Mouse (Mus musculus) ES-Bruce4 (cell line): ENCODE measurements around the gene Vax1. TPM values are rescaled to one million over a fixed set of nuclear protein-coding genes. Genes with fewer than 3 reads are reported as not detected.

ENCODE experiments used
- H3K27ac ChIP-seq: 2 replicates; pipeline ENCODE4 v1.5.1; 2012; ENCODE audit warnings: low read length, inconsistent platforms; ENCODE audit not compliant: insufficient read depth
- H3K27me3 ChIP-seq: 2 replicates; pipeline ENCODE4 v1.6.1; 2012; ENCODE audit warnings: mild to moderate bottlenecking, low read length, inconsistent platforms; ENCODE audit not compliant: control insufficient read depth, poor library complexity, insufficient read depth, severe bottlenecking
- H3K36me3 ChIP-seq: 2 replicates; pipeline ENCODE4 v1.6.1; 2012; ENCODE audit warnings: inconsistent platforms, mild to moderate bottlenecking, low read length, moderate library complexity; ENCODE audit not compliant: control insufficient read depth, poor library complexity, insufficient read depth, severe bottlenecking
- H3K4me1 ChIP-seq: one replicate; pipeline ENCODE4 v1.8.1; 2011; ENCODE audit warnings: low read length; ENCODE audit not compliant: control insufficient read depth, insufficient read depth
- H3K4me3 ChIP-seq: 2 replicates; pipeline ENCODE4 v1.5.1; 2011; ENCODE audit warnings: low read depth, mild to moderate bottlenecking, low read length
- H3K9ac ChIP-seq: 2 replicates; pipeline ENCODE4 v1.6.1; 2012; ENCODE audit warnings: low read depth, mild to moderate bottlenecking, inconsistent platforms; ENCODE audit not compliant: poor library complexity, severe bottlenecking
- H3K9me3 ChIP-seq: replicated peaks from 2 replicates; pipeline ENCODE4 v1.6.1; 2012; ENCODE audit warnings: mild to moderate bottlenecking, low read length, inconsistent platforms; ENCODE audit not compliant: control insufficient read depth, poor library complexity, insufficient read depth, severe bottlenecking
- CTCF ChIP-seq: IDR thresholded peaks from one replicate; pipeline ENCODE4 v1.8.1; 2011; ENCODE audit warnings: low read depth, low read length
- EP300 ChIP-seq: IDR thresholded peaks from 2 replicates; pipeline ENCODE4 v1.6.1; 2011; ENCODE audit warnings: low read depth, low read length; ENCODE audit not compliant: insufficient read depth
- POLR2A ChIP-seq: IDR thresholded peaks from one replicate; pipeline ENCODE4 v1.8.1; 2011; ENCODE audit warnings: low read length; ENCODE audit not compliant: insufficient read depth
- polyA plus RNA-seq: library from polyadenylated mRNA; stranded (reverse); fragments of >200 nt; gene quantifications from 2 replicates; pipeline ENCODE4 v1.2.4, GENCODE M21; 2011; ENCODE audit warnings: low read depth; ENCODE audit not compliant: missing spikeins, insufficient read depth, insufficient read length

Vax1 gene
- polyA plus RNA-seq, 1 experiment = not detected

DNA sequence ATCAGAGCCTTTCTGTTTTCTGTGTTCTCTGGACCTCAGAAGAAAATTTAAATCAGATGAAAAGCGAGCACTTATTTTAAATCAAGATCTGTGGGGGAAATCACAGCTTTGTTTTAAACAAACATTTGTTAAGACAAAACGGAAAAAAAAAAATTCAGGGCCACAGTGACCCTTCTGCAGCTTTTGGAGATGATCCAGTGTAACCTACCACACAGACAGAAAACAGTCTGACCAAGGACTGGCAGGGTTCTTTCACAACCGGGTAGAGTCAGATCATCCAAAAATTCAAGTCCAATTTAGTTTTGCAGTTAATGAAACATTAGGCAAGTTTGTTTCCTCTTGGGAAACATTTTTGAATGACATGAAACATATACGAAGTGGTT lies 21.3 kb upstream of the Vax1 start:
- H3K9ac ChIP-seq = no peak overlapping the region
- no peak overlapping the region for H3K27ac ChIP-seq
- no peaks in the 10 kb centered on the region for H3K4me1 ChIP-seq
- H3K27me3 ChIP-seq = peaks cover 3% of the 10 kb centered on the region; the same call in 1 of the 2 replicates
- no peaks in the 10 kb centered on the region for H3K9me3 ChIP-seq
- no peaks in the 10 kb centered on the region for H3K36me3 ChIP-seq
- no peak for TF ChIP-seq EP300
- TF ChIP-seq CTCF = no peak
- no peak for TF ChIP-seq POLR2A
- no peak overlapping the region for H3K4me3 ChIP-seq

DNA sequence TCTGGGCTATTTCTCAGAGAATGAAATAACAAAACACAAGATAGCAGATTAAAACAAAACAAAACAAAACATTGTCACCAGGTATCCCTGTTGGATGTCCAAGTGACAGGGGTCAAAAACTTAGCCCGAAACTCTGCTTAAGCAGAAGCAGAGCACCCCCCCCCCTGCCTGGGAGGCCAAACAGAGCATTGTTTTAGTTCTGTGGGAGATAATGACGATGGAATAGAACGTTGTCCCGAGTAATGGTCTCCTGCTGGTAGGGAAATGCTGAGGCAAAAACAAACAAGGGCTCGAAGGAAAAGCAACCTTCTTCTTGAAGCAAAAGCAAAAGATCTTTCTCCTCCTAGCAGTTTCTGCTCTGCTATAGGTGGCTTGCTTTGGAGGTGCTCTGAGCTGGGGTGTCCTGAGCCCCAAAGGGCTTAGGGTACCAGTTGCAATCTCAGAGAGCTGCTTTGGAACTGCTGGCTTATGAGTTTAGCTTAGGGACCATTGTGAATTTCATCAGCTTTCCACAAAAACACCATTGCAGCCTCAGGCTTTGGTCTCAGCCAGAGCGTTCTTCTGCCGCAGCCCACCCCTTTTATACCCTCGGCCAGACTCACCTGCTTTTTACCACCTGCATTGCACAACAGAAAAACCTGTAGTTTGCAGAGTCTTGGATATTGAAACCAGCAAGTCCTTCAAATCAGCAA lies 20.7 kb upstream of the Vax1 start:
- H3K4me1 ChIP-seq = no peaks in the 10 kb centered on the region
- peaks cover 3% of the 10 kb centered on the region; the same call in 1 of the 2 replicates for H3K27me3 ChIP-seq
- H3K27ac ChIP-seq = no peak overlapping the region
- no peak overlapping the region for H3K9ac ChIP-seq
- H3K4me3 ChIP-seq = no peak overlapping the region
- H3K9me3 ChIP-seq = no peaks in the 10 kb centered on the region
- TF ChIP-seq CTCF (no peak), POLR2A (no peak), EP300 (no peak)
- no peaks in the 10 kb centered on the region for H3K36me3 ChIP-seq

DNA sequence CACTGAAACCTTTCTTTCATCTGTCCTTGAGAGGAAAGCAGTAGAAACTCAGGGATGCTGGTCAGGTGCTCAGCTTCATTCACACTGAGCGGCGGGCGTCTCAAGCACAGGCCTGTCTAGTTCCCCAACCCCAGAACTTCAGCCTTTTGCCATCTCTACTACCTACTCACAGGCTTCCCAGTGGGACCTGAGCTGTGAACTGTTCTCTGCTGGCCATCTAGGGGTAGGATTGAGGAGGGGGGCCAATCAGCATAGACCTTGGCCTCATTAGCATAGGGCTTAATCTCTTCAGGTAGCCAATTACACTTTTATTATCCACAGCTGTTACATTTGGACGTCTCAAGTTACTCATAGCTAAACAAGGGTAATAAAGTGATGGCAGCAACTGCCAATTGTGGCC lies 19.1 kb upstream of the Vax1 start:
- Histone ChIP-seq H3K27ac (no peak overlapping the region), H3K9ac (no peak overlapping the region), H3K27me3 (peaks cover 3% of the 10 kb centered on the region; the same call in 1 of the 2 replicates), H3K4me3 (no peak overlapping the region), H3K9me3 (no peaks in the 10 kb centered on the region), H3K4me1 (no peaks in the 10 kb centered on the region), H3K36me3 (no peaks in the 10 kb centered on the region)
- TF ChIP-seq EP300 (no peak), CTCF (no peak), POLR2A (no peak)

DNA sequence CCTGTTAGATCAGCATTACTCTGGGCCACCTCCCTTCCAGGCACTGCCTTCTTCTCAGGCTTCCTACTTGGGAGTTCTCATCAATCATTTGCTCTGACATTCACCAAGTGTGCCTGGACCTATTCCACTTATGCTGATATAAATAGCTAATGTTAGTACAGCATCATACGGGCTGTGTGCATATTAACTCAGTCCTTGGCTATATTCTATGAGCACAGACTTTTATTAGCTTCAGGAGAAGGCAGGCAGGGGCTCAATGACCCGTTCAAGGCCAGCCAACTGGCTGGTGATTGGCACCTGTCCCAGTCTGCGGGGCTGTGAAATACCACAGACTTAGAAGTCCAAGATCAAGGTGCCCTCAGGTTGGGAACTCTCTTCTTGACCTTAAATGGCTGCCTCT lies 14.1 kb upstream of the Vax1 start:
- H3K4me1 ChIP-seq = no peaks in the 10 kb centered on the region
- H3K4me3 ChIP-seq = no peak overlapping the region
- no peak overlapping the region for H3K9ac ChIP-seq
- no peaks in the 10 kb centered on the region for H3K36me3 ChIP-seq
- H3K9me3 ChIP-seq = no peaks in the 10 kb centered on the region
- H3K27me3 ChIP-seq = no peaks in the 10 kb centered on the region
- TF ChIP-seq POLR2A (no peak), CTCF (no peak), EP300 (no peak)
- H3K27ac ChIP-seq = no peak overlapping the region

DNA sequence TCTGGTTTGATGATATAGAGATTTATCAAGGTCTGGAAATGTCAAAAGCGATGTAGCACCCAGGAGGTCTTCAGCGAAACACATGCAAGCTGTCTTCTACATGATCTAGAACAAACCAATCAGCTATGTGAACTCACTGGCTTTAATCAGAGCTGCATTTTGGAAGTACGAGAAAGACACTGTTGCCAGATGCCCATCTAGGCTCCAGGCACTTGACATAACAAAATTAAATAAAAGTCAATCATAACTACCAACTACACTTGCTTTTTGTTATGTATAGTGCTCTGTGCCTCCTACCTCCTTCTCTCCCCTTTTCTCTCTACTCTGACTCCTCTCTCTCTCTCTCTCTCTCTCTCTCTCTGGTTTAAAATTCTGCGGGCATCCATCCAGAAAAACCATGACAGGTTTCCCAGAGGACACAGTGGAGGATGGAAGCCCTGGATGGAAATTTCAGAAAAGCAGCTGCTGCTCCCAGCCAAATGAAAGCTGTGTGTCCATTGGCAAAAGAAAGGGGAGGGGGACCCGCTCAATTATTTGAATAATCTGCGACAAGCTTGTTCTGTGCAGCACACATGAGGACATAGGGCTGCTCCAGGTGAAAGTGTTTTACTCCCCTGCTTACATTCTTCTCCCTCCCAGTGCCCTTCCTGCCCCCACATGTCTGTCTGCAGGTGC lies 3.6 kb upstream of the Vax1 start:
- Histone ChIP-seq H3K4me3 (no peak overlapping the region), H3K27me3 (peaks cover 48% of the 10 kb centered on the region), H3K27ac (no peak overlapping the region), H3K9ac (no peak overlapping the region), H3K36me3 (no peaks in the 10 kb centered on the region), H3K9me3 (no peaks in the 10 kb centered on the region), H3K4me1 (no peaks in the 10 kb centered on the region)
- TF ChIP-seq CTCF = no peak
- TF ChIP-seq EP300 = no peak
- TF ChIP-seq POLR2A = no peak

DNA sequence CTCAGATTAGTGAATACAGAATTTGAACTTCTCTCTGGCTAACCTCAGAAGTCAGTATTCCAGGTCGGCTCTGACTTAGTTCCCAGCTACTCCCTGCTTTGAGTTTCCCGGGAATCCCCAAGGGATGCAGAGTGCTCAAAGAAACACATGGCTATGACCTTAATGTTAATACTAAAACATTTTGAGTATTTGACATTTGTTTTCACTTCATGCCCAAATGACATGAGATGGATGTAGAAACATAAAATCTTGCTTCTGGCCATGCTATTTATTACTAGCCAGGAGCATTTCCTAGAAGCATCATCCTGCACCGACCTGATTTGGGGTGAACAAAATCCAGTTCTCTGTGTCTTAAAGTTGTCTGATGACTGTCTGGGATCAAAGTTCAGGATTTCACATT lies 2.9 kb upstream of the Vax1 start:
- peaks cover 51% of the 10 kb centered on the region for H3K27me3 ChIP-seq
- no peak overlapping the region for H3K4me3 ChIP-seq
- H3K4me1 ChIP-seq = no peaks in the 10 kb centered on the region
- TF ChIP-seq CTCF = no peak
- no peak for TF ChIP-seq EP300
- TF ChIP-seq POLR2A = no peak
- H3K9me3 ChIP-seq = no peaks in the 10 kb centered on the region
- H3K27ac ChIP-seq = no peak overlapping the region
- no peak overlapping the region for H3K9ac ChIP-seq
- H3K36me3 ChIP-seq = no peaks in the 10 kb centered on the region
